Mouse (Mus musculus) central nervous system, embryonic 14 days (tissue): Measurements from ENCODE around the gene Apbb1ip. TPM values are rescaled to one million over a fixed set of nuclear protein-coding genes. Genes with fewer than 3 reads are reported as not detected.

Experiments
- polyA plus RNA-seq: library from polyadenylated mRNA; depleted of rRNA; stranded (reverse); fragments of >200 nt; gene quantifications from 2 replicates; pipeline ENCODE4 v1.2.3, GENCODE M21; 2012; rRNA removed

Apbb1ip gene
- 0.77 and 1.0 TPM in 2 replicates for polyA plus RNA-seq

DNA sequence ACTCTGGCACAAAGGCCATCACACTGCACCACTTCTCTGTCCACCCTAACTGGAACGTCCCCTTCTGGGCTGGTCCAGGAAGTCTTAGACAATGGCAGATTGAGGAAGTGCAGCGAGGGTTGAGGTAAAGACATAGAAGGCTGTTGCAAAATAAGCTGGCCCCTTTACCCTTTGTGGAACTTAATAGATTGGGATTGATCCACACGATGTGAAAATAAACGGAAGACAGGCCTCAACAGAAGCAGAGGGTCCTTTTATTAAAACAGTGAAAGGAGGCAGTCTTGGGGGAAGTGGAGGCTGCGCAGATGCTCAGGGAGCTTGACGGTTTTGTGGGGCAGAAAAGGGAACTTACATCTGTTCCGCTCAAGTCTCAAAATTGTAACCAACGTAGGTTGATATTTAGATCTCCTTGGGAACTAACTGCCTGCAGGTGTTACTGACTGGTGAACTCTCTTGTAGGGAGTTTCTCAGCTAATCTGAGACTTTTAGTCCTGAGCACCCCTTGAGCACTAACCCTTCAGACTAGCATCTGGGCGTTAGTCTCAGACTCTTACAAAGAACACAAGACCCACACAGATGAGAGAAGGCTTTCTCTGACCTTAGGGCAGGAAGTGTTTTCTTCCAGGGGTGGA is at the start of gene Apbb1ip:
TSS of gene Apbb1ip (plus strand) at position 546 of the 632 bp plus-strand sequence.

GRCm38 (mm10) chr2:22895282-22896273 is 121.7 kb downstream of the Apbb1ip start, which contains the start of gene Pdss1:
Gene Pdss1 (plus strand): TSS chr2:22895522.

Other genes starting within 250 kb of the Apbb1ip start
- 34.9 and 39.7 TPM in 2 replicates for gene Gad2, start 151.9 kb upstream of the Apbb1ip start, polyA plus RNA-seq
- gene Pdss1, start 121.4 kb downstream of the Apbb1ip start, polyA plus RNA-seq: 30.6 and 31.8 TPM in 2 replicates